Mouse (Mus musculus): Measurements from ENCODE around the gene Hk1. TPM values are rescaled to one million over a fixed set of nuclear protein-coding genes. Genes with fewer than 3 reads are reported as not detected.

Gene Hk1
- total and polyA plus RNA-seq, 3 experiments, result 71.0 to 120 (median 120) TPM

GRCm38 (mm10) chr10:62237205-62237604, 142.5 kb downstream of the Hk1 start:
- no peaks in the 10 kb centered on the region for H3K4me1 ChIP-seq (ENCODE audit: control insufficient read depth, insufficient read depth, low read length)
- H3K27me3 ChIP-seq (ENCODE audit: control insufficient read depth, insufficient read depth, low read length), result no peaks in the 10 kb centered on the region
- H3K79me2 ChIP-seq (replicated peaks; ENCODE audit: control insufficient read depth, insufficient read depth, low read length), result no peaks in the 10 kb centered on the region
- H3K9ac ChIP-seq (ENCODE audit: low read depth, low read length), result no peak overlapping the region
- intact Hi-C loops (cut with DNase I), result no loop called here
- no peak overlapping the region for H3K4me3 ChIP-seq
- no peaks in the 10 kb centered on the region for H3K36me3 ChIP-seq (ENCODE audit: control insufficient read depth, insufficient read depth, low read length)
- no peak overlapping the region for H3K27ac ChIP-seq
- WGBS, result 67% methylated on average over 10 of the region's 10 CpGs
- TF ChIP-seq POLR2A (IDR thresholded peaks at IDR 0.05; ENCODE audit: insufficient read depth, low read depth, low read length) (no peak), CTCF (IDR thresholded peaks at IDR 0.05) (no peak), EP300 (IDR thresholded peaks at IDR 0.05; ENCODE audit: insufficient read depth, low read depth, low read length) (no peak)
- DNase-seq, result no peak

GRCm38 (mm10) chr10:62236165-62236564, 143.5 kb downstream of the Hk1 start:
- no peaks in the 10 kb centered on the region for H3K79me2 ChIP-seq (replicated peaks; ENCODE audit: control insufficient read depth, insufficient read depth, low read length)
- H3K9ac ChIP-seq (ENCODE audit: low read depth, low read length), result no peak overlapping the region
- no peak for DNase-seq
- intact Hi-C loops (cut with DNase I), result no loop called here
- no peak overlapping the region for H3K27ac ChIP-seq
- no peak for TF ChIP-seq EP300 (IDR thresholded peaks at IDR 0.05; ENCODE audit: insufficient read depth, low read depth, low read length)
- TF ChIP-seq CTCF (IDR thresholded peaks at IDR 0.05), result no peak
- TF ChIP-seq POLR2A (IDR thresholded peaks at IDR 0.05; ENCODE audit: insufficient read depth, low read depth, low read length), result no peak
- no peaks in the 10 kb centered on the region for H3K36me3 ChIP-seq (ENCODE audit: control insufficient read depth, insufficient read depth, low read length)
- peaks cover 2% of the 10 kb centered on the region for H3K4me1 ChIP-seq (ENCODE audit: control insufficient read depth, insufficient read depth, low read length)
- WGBS, result 89% methylated on average over 6 of the region's 6 CpGs
- no peak overlapping the region for H3K4me3 ChIP-seq
- no peaks in the 10 kb centered on the region for H3K27me3 ChIP-seq (ENCODE audit: control insufficient read depth, insufficient read depth, low read length)

- no peak overlapping the region for H3K9ac ChIP-seq (ENCODE audit: low read depth, low read length)
- 68% methylated on average over 3 of the region's 3 CpGs for WGBS
- intact Hi-C loops (cut with DNase I), result loop anchor here (1.0 kb wide), 1 partner anchor 15 kb away; no protein-coding TSS in a partner anchor
- no peaks in the 10 kb centered on the region for H3K36me3 ChIP-seq (ENCODE audit: control insufficient read depth, insufficient read depth, low read length)
- TF ChIP-seq EP300 (IDR thresholded peaks at IDR 0.05; ENCODE audit: insufficient read depth, low read depth, low read length) (no peak), CTCF (IDR thresholded peaks at IDR 0.05) (no peak), POLR2A (IDR thresholded peaks at IDR 0.05; ENCODE audit: insufficient read depth, low read depth, low read length) (no peak)
- H3K79me2 ChIP-seq (replicated peaks; ENCODE audit: control insufficient read depth, insufficient read depth, low read length), result no peaks in the 10 kb centered on the region
- peak overlapping the region; percentile 57; the same call in 1 of the 2 replicates for H3K4me3 ChIP-seq
- DNase-seq, result no peak
- H3K27me3 ChIP-seq (ENCODE audit: control insufficient read depth, insufficient read depth, low read length), result no peaks in the 10 kb centered on the region
- peak overlapping the region; percentile 73 for H3K27ac ChIP-seq
- H3K4me1 ChIP-seq (ENCODE audit: control insufficient read depth, insufficient read depth, low read length), result peaks cover 4% of the 10 kb centered on the region
These were observed 147.9 kb downstream of the Hk1 start for GRCm38 (mm10) chr10:62231811-62232210.

GRCm38 (mm10) chr10:62231395-62231732, 148.3 kb downstream of the Hk1 start:
- DNase-seq, result no peak
- Histone ChIP-seq H3K36me3 (ENCODE audit: control insufficient read depth, insufficient read depth, low read length) (no peaks in the 10 kb centered on the region), H3K9ac (ENCODE audit: low read depth, low read length) (peak overlapping the region; percentile 42; the same call in 1 of the 2 replicates), H3K4me3 (peak overlapping the region; percentile 57), H3K27me3 (ENCODE audit: control insufficient read depth, insufficient read depth, low read length) (no peaks in the 10 kb centered on the region), H3K27ac (peak overlapping the region; percentile 73), H3K79me2 (replicated peaks; ENCODE audit: control insufficient read depth, insufficient read depth, low read length) (no peaks in the 10 kb centered on the region), H3K4me1 (ENCODE audit: control insufficient read depth, insufficient read depth, low read length) (peaks cover 4% of the 10 kb centered on the region)
- TF ChIP-seq CTCF (IDR thresholded peaks at IDR 0.05), result no peak
- no peak for TF ChIP-seq EP300 (IDR thresholded peaks at IDR 0.05; ENCODE audit: insufficient read depth, low read depth, low read length)
- TF ChIP-seq POLR2A (IDR thresholded peaks at IDR 0.05; ENCODE audit: insufficient read depth, low read depth, low read length), result no peak
- intact Hi-C loops (cut with DNase I), result loop anchor here (1.0 kb wide), 1 partner anchor 14 kb away; no protein-coding TSS in a partner anchor
- 7% methylated on average over 13 of the region's 13 CpGs for WGBS

- no peaks in the 10 kb centered on the region for H3K27me3 ChIP-seq (ENCODE audit: control insufficient read depth, insufficient read depth, low read length)
- peaks cover 4% of the 10 kb centered on the region for H3K4me1 ChIP-seq (ENCODE audit: control insufficient read depth, insufficient read depth, low read length)
- no peaks in the 10 kb centered on the region for H3K79me2 ChIP-seq (replicated peaks; ENCODE audit: control insufficient read depth, insufficient read depth, low read length)
- peak within 1 kb of the TSS; percentile 71 for H3K9ac ChIP-seq (ENCODE audit: low read depth, low read length)
- H3K27ac ChIP-seq, result peak within 1 kb of the TSS; percentile 73
- no peaks in the 10 kb centered on the region for H3K36me3 ChIP-seq (ENCODE audit: control insufficient read depth, insufficient read depth, low read length)
- 1% methylated on average over 57 of the region's 59 CpGs for WGBS
- intact Hi-C loops (cut with DNase I), result loop anchor here (1.0 kb wide), 1 partner anchor 14 kb away; no protein-coding TSS in a partner anchor
- TF ChIP-seq POLR2A (IDR thresholded peaks at IDR 0.05; ENCODE audit: insufficient read depth, low read depth, low read length), result peak; percentile 73
- TF ChIP-seq EP300 (IDR thresholded peaks at IDR 0.05; ENCODE audit: insufficient read depth, low read depth, low read length), result no peak
- no peak for TF ChIP-seq CTCF (IDR thresholded peaks at IDR 0.05)
- H3K4me3 ChIP-seq, result peak within 1 kb of the TSS; percentile 57
- peak; percentile 93 to 95 for DNase-seq
These were observed 148.9 kb downstream of the Hk1 start, which contains the start of gene Tspan15 for GRCm38 (mm10) chr10:62230708-62231394. TSS of gene Tspan15 (minus strand) at chr10:62231251.

- peak in 1 of 2 experiments; percentile 20 for DNase-seq
- H3K27me3 ChIP-seq (ENCODE audit: control insufficient read depth, insufficient read depth, low read length), result no peaks in the 10 kb centered on the region
- TF ChIP-seq POLR2A (IDR thresholded peaks at IDR 0.05; ENCODE audit: insufficient read depth, low read depth, low read length) (no peak), EP300 (IDR thresholded peaks at IDR 0.05; ENCODE audit: insufficient read depth, low read depth, low read length) (no peak), CTCF (IDR thresholded peaks at IDR 0.05) (no peak)
- H3K36me3 ChIP-seq (ENCODE audit: control insufficient read depth, insufficient read depth, low read length), result no peaks in the 10 kb centered on the region
- no peak overlapping the region for H3K27ac ChIP-seq
- 46% methylated on average over 6 of the region's 6 CpGs for WGBS
- H3K9ac ChIP-seq (ENCODE audit: low read depth, low read length), result no peak overlapping the region
- no peak overlapping the region for H3K4me3 ChIP-seq
- peaks cover 6% of the 10 kb centered on the region for H3K4me1 ChIP-seq (ENCODE audit: control insufficient read depth, insufficient read depth, low read length)
- no peaks in the 10 kb centered on the region for H3K79me2 ChIP-seq (replicated peaks; ENCODE audit: control insufficient read depth, insufficient read depth, low read length)
- intact Hi-C loops (cut with DNase I), result no loop called here
These were observed 151.6 kb downstream of the Hk1 start for GRCm38 (mm10) chr10:62228126-62228525.

All from heart, adult 2 months (tissue).